Mouse (Mus musculus) hindbrain, postnatal 0 days (tissue): ENCODE measurements at regions not wholly inside any gene's neighbourhood (a gene's known extent, or its start where the extent isn't known, plus 50 kb on each side); places are given as distances from the start of the nearest gene placed in this dataset.

Experiments used
- ATAC-seq: fragments of 200-750 bp; cut with Nextera tagmentation; 2 replicates; pipeline ENCODE4 v1.8.0; 2017; ENCODE audit warnings: mild to moderate bottlenecking, moderate TSS enrichment, moderate library complexity
- DNase-seq: peaks from one replicate; pipeline ENCODE4 v3.0.0-alpha.2; 2015; ENCODE audit warnings: low spot score
- H3K27ac ChIP-seq: fragments of 300-500 bp; sonication (generic); 2 replicates; pipeline ENCODE4 v1.5.1; 2014; ENCODE audit warnings: mild to moderate bottlenecking
- H3K27me3 ChIP-seq: fragments of 300-500 bp; sonication (generic); 2 replicates; pipeline ENCODE4 v1.6.1; 2014; ENCODE audit warnings: low read length, mixed read lengths; ENCODE audit not compliant: insufficient read depth
- H3K36me3 ChIP-seq: fragments of 300-500 bp; sonication (generic); 2 replicates; pipeline ENCODE4 v1.6.1; 2014; ENCODE audit warnings: low read length, mixed read lengths; ENCODE audit not compliant: insufficient read depth
- H3K4me1 ChIP-seq: fragments of 300-500 bp; sonication (generic); 2 replicates; pipeline ENCODE4 v1.6.1; 2014; ENCODE audit warnings: antibody characterized with exemption, low read length, mixed read lengths; ENCODE audit not compliant: insufficient read depth
- H3K4me2 ChIP-seq: fragments of 300-500 bp; sonication (generic); 2 replicates; pipeline ENCODE4 v1.6.1; 2014; ENCODE audit warnings: low read depth, mild to moderate bottlenecking, low read length, moderate library complexity, mixed read lengths
- H3K4me3 ChIP-seq: fragments of 300-500 bp; sonication (generic); 2 replicates; pipeline ENCODE4 v1.5.1; 2014; ENCODE audit warnings: low read length
- H3K9ac ChIP-seq: fragments of 300-500 bp; sonication (generic); replicated peaks from 2 replicates; pipeline ENCODE4 v1.6.1; 2014; ENCODE audit warnings: mild to moderate bottlenecking, low read length, moderate library complexity, mixed read lengths
- H3K9me3 ChIP-seq: fragments of 300-500 bp; sonication (generic); 2 replicates; pipeline ENCODE4 v1.6.1; 2016; ENCODE audit warnings: low read length, mixed read lengths
- CTCF ChIP-seq: IDR thresholded peaks from 2 replicates; pipeline ENCODE4 v1.5.1; 2016; ENCODE audit warnings: antibody characterized with exemption, control low read depth, low read depth
- WGBS: fragments of 180-500 bp; shearing (Covaris S2); extraction: QIAGEN DNeasy Blood & Tissue Kit; methylation state at CpG from one replicate; pipeline ENCODE4 v1.1.7; 2014; 5-methylcytosine and 5-hydroxymethylcytosine counted together

GRCm38 (mm10) chr5:46740034-46740582 is 882.7 kb upstream of the Lcorl start:
- TF ChIP-seq CTCF: no peak
- no peak for DNase-seq
- 71% methylated on average over 2 of the region's 2 CpGs for WGBS

GRCm38 (mm10) chr5:46732510-46732909 is 875.1 kb upstream of the Lcorl start:
- TF ChIP-seq CTCF: no peak
- 71% methylated on average over 3 of the region's 3 CpGs for WGBS
- H3K9me3 ChIP-seq: no peaks in the 10 kb centered on the region

More at GRCm38 (mm10) chr5:46740034-46740582, 882.7 kb upstream of the Lcorl start:
- no peaks in the 10 kb centered on the region for H3K36me3 ChIP-seq
- no peak overlapping the region for H3K27ac ChIP-seq
- H3K4me1 ChIP-seq: no peaks in the 10 kb centered on the region
- no peak for ATAC-seq
- no peak overlapping the region for H3K4me3 ChIP-seq
- no peaks in the 10 kb centered on the region for H3K27me3 ChIP-seq
- H3K9me3 ChIP-seq: no peaks in the 10 kb centered on the region
- H3K4me2 ChIP-seq: no peak overlapping the region
- no peak overlapping the region for H3K9ac ChIP-seq

GRCm38 (mm10) chr5:46732025-46732424 is 874.6 kb upstream of the Lcorl start:
- ATAC-seq: no peak
- no peak for DNase-seq
- no peak overlapping the region for H3K9ac ChIP-seq
- no peaks in the 10 kb centered on the region for H3K4me1 ChIP-seq
- no peaks in the 10 kb centered on the region for H3K36me3 ChIP-seq
- no peak for TF ChIP-seq CTCF
- H3K27ac ChIP-seq: no peak overlapping the region
- WGBS: 75% methylated on average over 5 of the region's 5 CpGs
- H3K4me3 ChIP-seq: no peak overlapping the region
- H3K9me3 ChIP-seq: no peaks in the 10 kb centered on the region
- no peak overlapping the region for H3K4me2 ChIP-seq
- H3K27me3 ChIP-seq: no peaks in the 10 kb centered on the region

More at GRCm38 (mm10) chr5:46732510-46732909, 875.1 kb upstream of the Lcorl start:
- no peak overlapping the region for H3K9ac ChIP-seq
- no peaks in the 10 kb centered on the region for H3K36me3 ChIP-seq
- DNase-seq: no peak
- no peaks in the 10 kb centered on the region for H3K27me3 ChIP-seq
- H3K27ac ChIP-seq: no peak overlapping the region
- no peak overlapping the region for H3K4me2 ChIP-seq
- H3K4me3 ChIP-seq: no peak overlapping the region
- no peak for ATAC-seq
- H3K4me1 ChIP-seq: no peaks in the 10 kb centered on the region

GRCm38 (mm10) chr5:46731297-46731696 is 873.9 kb upstream of the Lcorl start:
- TF ChIP-seq CTCF: no peak
- Histone ChIP-seq H3K9me3 (no peaks in the 10 kb centered on the region), H3K9ac (no peak overlapping the region), H3K4me2 (no peak overlapping the region), H3K36me3 (no peaks in the 10 kb centered on the region), H3K4me3 (no peak overlapping the region), H3K27ac (no peak overlapping the region), H3K4me1 (no peaks in the 10 kb centered on the region), H3K27me3 (no peaks in the 10 kb centered on the region)
- DNase-seq (no peak), ATAC-seq (no peak)
- 73% methylated on average over 3 of the region's 3 CpGs for WGBS

- Histone ChIP-seq H3K27ac (no peak overlapping the region), H3K4me2 (no peak overlapping the region), H3K36me3 (no peaks in the 10 kb centered on the region), H3K4me3 (no peak overlapping the region), H3K4me1 (no peaks in the 10 kb centered on the region), H3K27me3 (no peaks in the 10 kb centered on the region), H3K9ac (no peak overlapping the region), H3K9me3 (no peaks in the 10 kb centered on the region)
- no peak for DNase-seq
- TF ChIP-seq CTCF: no peak
- ATAC-seq: no peak
- WGBS: 58% methylated on average over 3 of the region's 3 CpGs
Observed at GRCm38 (mm10) chr5:46709596-46709995, 852.2 kb upstream of the Lcorl start.

GRCm38 (mm10) chr5:46707845-46708244 is 850.4 kb upstream of the Lcorl start:
- TF ChIP-seq CTCF: no peak
- Histone ChIP-seq H3K4me2 (no peak overlapping the region), H3K9me3 (no peaks in the 10 kb centered on the region), H3K27me3 (no peaks in the 10 kb centered on the region), H3K9ac (no peak overlapping the region), H3K4me1 (no peaks in the 10 kb centered on the region), H3K36me3 (no peaks in the 10 kb centered on the region), H3K27ac (no peak overlapping the region), H3K4me3 (no peak overlapping the region)
- no peak for DNase-seq
- ATAC-seq: no peak
- 75% methylated on average over 1 of the region's 1 CpGs for WGBS

GRCm38 (mm10) chr5:46707021-46707420 is 849.6 kb upstream of the Lcorl start:
- H3K27ac ChIP-seq: no peak overlapping the region
- WGBS: 84% methylated on average over 5 of the region's 5 CpGs
- no peaks in the 10 kb centered on the region for H3K9me3 ChIP-seq
- no peak overlapping the region for H3K4me2 ChIP-seq
- no peak overlapping the region for H3K9ac ChIP-seq
- DNase-seq: no peak
- no peaks in the 10 kb centered on the region for H3K4me1 ChIP-seq
- TF ChIP-seq CTCF: no peak
- no peaks in the 10 kb centered on the region for H3K27me3 ChIP-seq
- H3K4me3 ChIP-seq: no peak overlapping the region
- no peaks in the 10 kb centered on the region for H3K36me3 ChIP-seq
- no peak for ATAC-seq
